Mouse (Mus musculus) left cerebral cortex, postnatal 14 days (tissue): ENCODE data around the gene Gdi1. TPM values are rescaled to one million over a fixed set of nuclear protein-coding genes. Genes with fewer than 3 reads are reported as not detected.
"Not testable (repeated sequence)": the region's sequence is repeated elsewhere in the genome, so short reads cannot be mapped to it uniquely, and the experiment has no call there.

Source experiments
- DNase-seq, 2 experiments: peaks; one replicate each; pipeline ENCODE4 v3.0.0; 2021 to 2022; ENCODE audit warnings: low spot score in 2 of 2, mixed read lengths in 1 of 2
- intact Hi-C: fragments of 180-260 bp; cut with DNase I; formaldehyde crosslinking; loops from one replicate; pipeline ENCODE4 v1.15.1; 2025
- microRNA-seq, 2 experiments: library from miRNA; unstranded; fragments of <30 nt; microRNA quantifications; one replicate each; pipeline ENCODE4 v1.2.0; 2022
- total RNA-seq, 2 experiments: library from RNA; stranded (reverse); gene quantifications; 2 replicates each; pipeline ENCODE4 v1.2.3; 2021

Gdi1 gene
- total RNA-seq, 2 experiments from 2014 or later = 663 to 673 TPM

GRCm38 (mm10) chrX:74312540-74313464 is 8.0 kb downstream of the Gdi1 start, which contains the start of gene Fam50a:
Fam50a (plus strand) TSS chrX:74313033.
- intact Hi-C loops = no loop called here
- DNase-seq = peak; percentile 89 to 90

- intact Hi-C loops = no loop called here
- peak; percentile 28 to 49 for DNase-seq
Observed at GRCm38 (mm10) chrX:74328725-74329161, 23.9 kb downstream of the Gdi1 start, which contains the start of gene Plxna3. Plxna3 (plus strand) TSS chrX:74329066.

- intact Hi-C loops = no loop called here
Observed at GRCm38 (mm10) chrX:74329215-74329671, 24.4 kb downstream of the Gdi1 start.

GRCm38 (mm10) chrX:74330166-74330930 is 25.6 kb downstream of the Gdi1 start:
- DNase-seq = no peak
- intact Hi-C loops = no loop called here

More at GRCm38 (mm10) chrX:74329215-74329671, 24.4 kb downstream of the Gdi1 start:
- no peak for DNase-seq

- DNase-seq = no peak
- intact Hi-C loops = no loop called here
Observed at GRCm38 (mm10) chrX:74352645-74353466, 48.1 kb downstream of the Gdi1 start.

GRCm38 (mm10) chrX:74353467-74353770 is 48.6 kb downstream of the Gdi1 start, which contains the start of gene Lage3:
Lage3 (minus strand) TSS chrX:74353618.
- intact Hi-C loops = no loop called here
- DNase-seq = peak; percentile 70 to 78

- DNase-seq, intact Hi-C loops: not testable (repeated sequence)
Observed at GRCm38 (mm10) chrX:74357069-74357468, 52.3 kb downstream of the Gdi1 start.

GRCm38 (mm10) chrX:74359171-74359570 is 54.4 kb downstream of the Gdi1 start:
- DNase-seq = no peak

More at GRCm38 (mm10) chrX:74359171-74359570, 54.4 kb downstream of the Gdi1 start:
- intact Hi-C loops = no loop called here

Small RNA genes within 50 kb of the gene (microRNA-seq; reads per million reads assigned to microRNA genes)
- gene Mir7091 = 0 to 0.34 reads per million in 2 experiments
- gene Mir7092 = 0 to 0.53 reads per million in 2 experiments

Other genes with a start within 250 kb of the Gdi1 start
- under 1 TPM in 1 of 2 experiments, not detected in 1; 0.59 TPM for gene Opn1mw, start 177.5 kb upstream of the Gdi1 start, total RNA-seq
- gene Mecp2, start 169.6 kb upstream of the Gdi1 start, total RNA-seq = 10 to 100 TPM; 74.2 to 75.5 TPM
- not detected for gene Tex28, start 137.2 kb upstream of the Gdi1 start, total RNA-seq
- gene Tktl1, start 127.7 kb upstream of the Gdi1 start, total RNA-seq = not detected
- gene Flna, start 55.2 kb upstream of the Gdi1 start, total RNA-seq = 100 to 1,000 TPM in 1 of 2 experiments, 10 to 100 TPM in 1; 89.1 to 100 TPM
- gene Emd, start 50.3 kb upstream of the Gdi1 start, total RNA-seq = 10 to 100 TPM; 38.9 to 40.4 TPM
- 100 to 1,000 TPM; 124 to 140 TPM for gene Rpl10, start 34.2 kb upstream of the Gdi1 start, total RNA-seq
- 10 to 100 TPM; 51.2 to 53.1 TPM for gene Taz, start 23.1 kb upstream of the Gdi1 start, total RNA-seq
- 1 to 10 TPM; 1.4 to 2.0 TPM for gene Dnase1l1, start 22.7 kb upstream of the Gdi1 start, total RNA-seq
- 100 to 1,000 TPM; 351 to 367 TPM for gene Atp6ap1, start 7.9 kb upstream of the Gdi1 start, total RNA-seq
- 10 to 100 TPM; 35.4 to 38.5 TPM for gene Fam50a, start 8.0 kb downstream of the Gdi1 start, total RNA-seq
- 10 to 100 TPM; 33.3 to 33.8 TPM for gene Plxna3, start 24.1 kb downstream of the Gdi1 start, total RNA-seq
- 10 to 100 TPM; 30.5 to 33.0 TPM for gene Lage3, start 48.6 kb downstream of the Gdi1 start, total RNA-seq
- gene Ubl4a, start 68.2 kb downstream of the Gdi1 start, total RNA-seq = 10 to 100 TPM; 59.0 to 62.6 TPM
- gene Slc10a3, start 68.4 kb downstream of the Gdi1 start, total RNA-seq = 1 to 10 TPM; 2.1 to 3.2 TPM
- gene Fam3a, start 88.3 kb downstream of the Gdi1 start, total RNA-seq = 10 to 100 TPM; 20.0 to 27.0 TPM
- gene Ikbkg, start 88.3 kb downstream of the Gdi1 start, total RNA-seq = 10 to 100 TPM; 41.9 to 46.8 TPM
- gene G6pdx, start 124.2 kb downstream of the Gdi1 start, total RNA-seq = 10 to 100 TPM; 22.8 to 24.4 TPM
- gene Gm6880, start 176.4 kb downstream of the Gdi1 start, total RNA-seq = not detected